Mouse (Mus musculus): ENCODE data around the gene Bahcc1.

The Bahcc1 gene

GRCm38 (mm10) chr11:120206669-120207090 is 26.1 kb upstream of the Bahcc1 start:
- DNase-seq (ENCODE audit: low spot score) = no peak

GRCm38 (mm10) chr11:120208848-120209247 is 23.9 kb upstream of the Bahcc1 start:
- DNase-seq (ENCODE audit: low spot score) = no peak

GRCm38 (mm10) chr11:120209462-120209861 is 23.3 kb upstream of the Bahcc1 start:
- no peak for DNase-seq (ENCODE audit: low spot score)

GRCm38 (mm10) chr11:120215726-120216241 is 17.0 kb upstream of the Bahcc1 start:
- no peak for DNase-seq (ENCODE audit: low spot score)

- no peak for DNase-seq (ENCODE audit: low spot score)
These were observed 16.0 kb upstream of the Bahcc1 start for GRCm38 (mm10) chr11:120216540-120217324.

- no peak for DNase-seq (ENCODE audit: low spot score)
These were observed 14.4 kb upstream of the Bahcc1 start for GRCm38 (mm10) chr11:120218176-120218856.

- DNase-seq (ENCODE audit: low spot score) = no peak
These were observed 13.8 kb upstream of the Bahcc1 start for GRCm38 (mm10) chr11:120218946-120219345.

GRCm38 (mm10) chr11:120219916-120220522 is 12.7 kb upstream of the Bahcc1 start:
- DNase-seq (ENCODE audit: low spot score) = no peak

GRCm38 (mm10) chr11:120220963-120221827 is 11.6 kb upstream of the Bahcc1 start:
- peak; percentile 4 for DNase-seq (ENCODE audit: low spot score)

GRCm38 (mm10) chr11:120222425-120223104 is 10.2 kb upstream of the Bahcc1 start:
- peak; percentile 4 for DNase-seq (ENCODE audit: low spot score)

- DNase-seq (ENCODE audit: low spot score) = peak; percentile 64
These were observed 8.9 kb upstream of the Bahcc1 start for GRCm38 (mm10) chr11:120223586-120224487.

GRCm38 (mm10) chr11:120224488-120225255 is 8.1 kb upstream of the Bahcc1 start:
- no peak for DNase-seq (ENCODE audit: low spot score)

- no peak for DNase-seq (ENCODE audit: low spot score)
These were observed 7.2 kb upstream of the Bahcc1 start for GRCm38 (mm10) chr11:120225256-120226195.

- DNase-seq (ENCODE audit: low spot score) = no peak
These were observed 6.1 kb upstream of the Bahcc1 start for GRCm38 (mm10) chr11:120226421-120227280.

GRCm38 (mm10) chr11:120227571-120228051 is 5.1 kb upstream of the Bahcc1 start:
- no peak for DNase-seq (ENCODE audit: low spot score)

GRCm38 (mm10) chr11:120228116-120228890 is 4.4 kb upstream of the Bahcc1 start:
- DNase-seq (ENCODE audit: low spot score) = no peak

All from testis, postnatal 14 days (tissue).